Mouse (Mus musculus) left cerebral cortex, adult 2 months (tissue): ENCODE data around the gene Kcnk3. TPM values are rescaled to one million over a fixed set of nuclear protein-coding genes. Genes with fewer than 3 reads are reported as not detected.

Experiments
- DNase-seq, 2 experiments: peaks; one replicate each; pipeline ENCODE4 v3.0.0; 2021 to 2022; ENCODE audit warnings: low spot score in 2 of 2, mixed read lengths in 1 of 2; ENCODE audit errors: extremely low spot score in 1 of 2
- H3K27ac ChIP-seq: fragments of 200-600 bp; 2 replicates; pipeline ENCODE4 v1.8.1; 2022
- H3K4me3 ChIP-seq: fragments of 200-600 bp; 2 replicates; pipeline ENCODE4 v1.8.1; 2022
- CTCF ChIP-seq: fragments of 200-600 bp; IDR thresholded peaks from 2 replicates; pipeline ENCODE4 v1.8.1; 2022; ENCODE audit warnings: antibody characterized with exemption, mild to moderate bottlenecking, moderate library complexity
- intact Hi-C: fragments of 180-260 bp; cut with DNase I; formaldehyde crosslinking; loops from one replicate; pipeline ENCODE4 v1.15.1; 2025
- total RNA-seq, 2 experiments: library from RNA; stranded (reverse); gene quantifications; 2 replicates each; pipeline ENCODE4 v1.2.3; 2021

Gene Kcnk3
- total RNA-seq, 2 experiments from 2014 or later: 22.4 to 23.1 TPM

- H3K27ac ChIP-seq: no peak overlapping the region
- intact Hi-C loops: no loop called here
- no peak for TF ChIP-seq CTCF
- DNase-seq: no peak
- H3K4me3 ChIP-seq: no peak overlapping the region
Measured at GRCm38 (mm10) chr5:30650756-30651155, 62.8 kb downstream of the Kcnk3 start.

DNA sequence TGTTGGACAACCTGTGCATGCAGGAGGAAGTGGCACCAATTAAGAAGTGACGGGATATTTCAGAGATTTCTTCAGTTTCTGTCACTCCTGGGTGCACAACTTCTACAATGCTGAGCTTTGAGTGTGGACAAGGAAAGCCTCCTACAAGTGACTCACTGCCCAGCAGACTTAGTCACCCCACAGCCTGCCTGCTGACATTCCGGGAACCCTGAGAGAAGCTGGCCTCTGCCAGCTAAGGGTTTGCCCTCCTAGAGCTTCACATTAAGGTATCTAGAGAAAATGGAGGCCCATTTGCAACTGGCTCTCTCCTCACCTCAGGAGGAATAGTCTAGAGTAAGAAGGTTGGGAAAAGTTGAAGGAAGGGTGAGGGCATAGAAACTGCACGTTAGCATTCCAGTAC, 63.6 kb downstream of the Kcnk3 start:
- TF ChIP-seq CTCF: no peak
- H3K4me3 ChIP-seq: no peak overlapping the region
- no peak overlapping the region for H3K27ac ChIP-seq
- intact Hi-C loops: no loop called here
- no peak for DNase-seq

GRCm38 (mm10) chr5:30653246-30653645, 65.3 kb downstream of the Kcnk3 start:
- Histone ChIP-seq H3K4me3 (no peak overlapping the region), H3K27ac (no peak overlapping the region)
- TF ChIP-seq CTCF: no peak
- intact Hi-C loops: no loop called here
- no peak for DNase-seq

- intact Hi-C loops: no loop called here
- DNase-seq: no peak
- no peak for TF ChIP-seq CTCF
Measured at GRCm38 (mm10) chr5:30655042-30655441, 67.1 kb downstream of the Kcnk3 start.

GRCm38 (mm10) chr5:30655526-30656195, 67.7 kb downstream of the Kcnk3 start:
- Histone ChIP-seq H3K4me3 (no peak overlapping the region), H3K27ac (no peak overlapping the region)
- intact Hi-C loops: no loop called here
- TF ChIP-seq CTCF: no peak
- DNase-seq: no peak

More at GRCm38 (mm10) chr5:30655042-30655441, 67.1 kb downstream of the Kcnk3 start:
- no peak overlapping the region for H3K27ac ChIP-seq
- H3K4me3 ChIP-seq: no peak overlapping the region

DNA sequence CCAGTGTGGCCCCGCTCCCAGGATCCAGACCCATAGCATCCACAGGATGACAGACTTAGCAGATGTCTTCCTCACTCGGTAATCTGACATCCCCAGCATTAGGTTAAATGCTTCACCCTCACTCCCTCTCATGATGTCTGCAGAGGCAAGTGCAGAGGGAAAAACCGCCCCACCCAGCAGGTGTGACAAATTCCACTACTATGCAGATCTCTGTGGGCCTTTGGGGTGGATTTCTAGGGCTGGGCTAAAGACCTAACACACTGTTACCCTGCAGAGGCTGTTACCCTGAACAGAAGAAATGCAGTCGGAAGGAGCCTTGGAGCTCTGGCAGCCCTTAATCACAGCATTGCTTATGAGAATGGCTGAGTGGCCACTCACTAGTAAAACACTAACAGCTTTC, 71.1 kb downstream of the Kcnk3 start:
- no peak for DNase-seq
- intact Hi-C loops: no loop called here
- Histone ChIP-seq H3K27ac (no peak overlapping the region), H3K4me3 (no peak overlapping the region)
- no peak for TF ChIP-seq CTCF

- Histone ChIP-seq H3K4me3 (no peak overlapping the region), H3K27ac (no peak overlapping the region)
- no peak for DNase-seq
- intact Hi-C loops: no loop called here
- TF ChIP-seq CTCF: no peak
Measured at GRCm38 (mm10) chr5:30660278-30660677, 72.3 kb downstream of the Kcnk3 start.

DNA sequence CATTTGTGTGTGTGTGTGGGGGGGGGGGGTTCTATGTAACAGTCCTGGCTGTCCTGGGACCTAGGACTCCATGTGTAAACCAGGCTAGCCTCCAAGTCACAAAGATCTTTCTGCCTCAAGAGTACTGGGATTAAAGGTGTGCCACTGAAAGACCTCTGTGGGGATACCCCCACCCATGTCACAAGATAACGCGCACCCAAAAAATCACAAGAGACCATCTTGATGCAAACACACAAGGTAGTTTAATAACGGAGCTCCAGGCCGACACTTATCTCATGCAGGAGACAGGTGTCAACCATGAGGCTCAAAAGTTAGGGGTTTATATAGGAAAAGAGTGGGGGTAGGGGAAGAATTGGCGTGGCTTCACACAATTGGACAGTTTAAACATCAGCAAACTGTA, 72.8 kb downstream of the Kcnk3 start:
- TF ChIP-seq CTCF: no peak
- Histone ChIP-seq H3K4me3 (no peak overlapping the region), H3K27ac (no peak overlapping the region)
- DNase-seq: no peak
- intact Hi-C loops: no loop called here

DNA sequence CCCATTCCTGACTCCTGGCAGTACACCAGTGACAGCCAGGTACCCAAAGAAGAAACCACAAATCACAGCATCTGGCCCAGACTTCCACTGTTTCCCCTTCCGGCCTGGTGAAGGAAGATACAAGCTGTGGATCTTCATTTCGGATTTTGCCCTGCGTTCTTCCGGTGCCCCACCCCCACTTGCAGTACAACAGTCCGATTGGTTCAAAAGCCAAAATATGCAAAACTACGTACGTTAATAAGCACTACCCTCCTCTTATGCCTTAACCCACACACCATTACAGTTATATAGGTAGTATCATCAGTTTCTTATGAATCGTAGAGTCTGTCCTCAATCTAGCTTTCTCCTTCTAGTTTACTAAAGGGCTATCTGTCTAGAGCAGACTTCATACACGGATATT, 77.4 kb downstream of the Kcnk3 start:
- H3K4me3 ChIP-seq: no peak overlapping the region
- no peak for DNase-seq
- TF ChIP-seq CTCF: no peak
- intact Hi-C loops: no loop called here
- H3K27ac ChIP-seq: no peak overlapping the region; the same call in 1 of the 2 replicates

- DNase-seq: peak; percentile 32 to 39
- Histone ChIP-seq H3K4me3 (peak overlapping the region; percentile 70), H3K27ac (peak overlapping the region; percentile 99)
- no peak for TF ChIP-seq CTCF
- intact Hi-C loops: loop anchor here (1.0 kb wide), 1 partner anchor 19 kb away; the partner anchor contains the start of gene Slc35f6
Measured at GRCm38 (mm10) chr5:30665968-30666367, 78.0 kb downstream of the Kcnk3 start.

GRCm38 (mm10) chr5:30666391-30667195, 78.6 kb downstream of the Kcnk3 start, which contains the start of gene Cenpa:
TSS of gene Cenpa (plus strand) at chr5:30666777.
- intact Hi-C loops: loop anchor here (1.0 kb wide), 1 partner anchor 19 kb away; the partner anchor contains the start of gene Slc35f6
- DNase-seq: peak; percentile 76 to 90
- TF ChIP-seq CTCF: no peak
- Histone ChIP-seq H3K27ac (peak within 1 kb of the TSS; percentile 99), H3K4me3 (peak within 1 kb of the TSS; percentile 70)

- Histone ChIP-seq H3K4me3 (peak overlapping the region; percentile 70), H3K27ac (no peak overlapping the region)
- intact Hi-C loops: no loop called here
- DNase-seq: no peak
- no peak for TF ChIP-seq CTCF
Measured at GRCm38 (mm10) chr5:30667215-30667614, 79.2 kb downstream of the Kcnk3 start.
